Mouse (Mus musculus) neural tube, embryonic 14.5 days (tissue): ENCODE results near the gene Sdcbp2. TPM values are rescaled to one million over a fixed set of nuclear protein-coding genes. Genes with fewer than 3 reads are reported as not detected.

ENCODE experiments used
- ATAC-seq: fragments of 200-750 bp; cut with Nextera tagmentation; 2 replicates; pipeline ENCODE4 v1.8.0; 2017; ENCODE audit warnings: low read depth, mild to moderate bottlenecking, moderate TSS enrichment, moderate library complexity
- H3K27ac ChIP-seq: fragments of 300-500 bp; sonication (generic); 2 replicates; pipeline ENCODE4 v1.5.1; 2014; ENCODE audit warnings: low read depth, mild to moderate bottlenecking, control low read depth, low read length, moderate library complexity, mixed read lengths
- H3K27me3 ChIP-seq: fragments of 300-500 bp; sonication (generic); 2 replicates; pipeline ENCODE4 v1.6.1; 2014; ENCODE audit warnings: low read length; ENCODE audit not compliant: control insufficient read depth, insufficient read depth
- H3K36me3 ChIP-seq: fragments of 300-500 bp; sonication (generic); 2 replicates; pipeline ENCODE4 v1.6.1; 2014; ENCODE audit warnings: low read length, mixed read lengths; ENCODE audit not compliant: control insufficient read depth, insufficient read depth
- H3K4me1 ChIP-seq: fragments of 300-500 bp; sonication (generic); 2 replicates; pipeline ENCODE4 v1.6.1; 2014; ENCODE audit warnings: low read length; ENCODE audit not compliant: control insufficient read depth, insufficient read depth
- H3K4me2 ChIP-seq: fragments of 300-500 bp; sonication (generic); 2 replicates; pipeline ENCODE4 v1.6.1; 2014; ENCODE audit warnings: mild to moderate bottlenecking, low read depth, low read length, control low read depth
- H3K4me3 ChIP-seq: fragments of 300-500 bp; sonication (generic); 2 replicates; pipeline ENCODE4 v1.5.1; 2014; ENCODE audit warnings: low read depth, low read length, control low read depth, mixed read lengths
- H3K9ac ChIP-seq: fragments of 300-500 bp; sonication (generic); replicated peaks from 2 replicates; pipeline ENCODE4 v1.6.1; 2014; ENCODE audit warnings: low read depth, mild to moderate bottlenecking, control low read depth, low read length, mixed read lengths
- H3K9me3 ChIP-seq: fragments of 300-500 bp; sonication (generic); 2 replicates; pipeline ENCODE4 v1.6.1; 2016; ENCODE audit warnings: low read length; ENCODE audit not compliant: control insufficient read depth
- WGBS: fragments of 180-500 bp; shearing (Covaris S2); extraction: QIAGEN DNeasy Blood & Tissue Kit; methylation state at CpG from one replicate; pipeline ENCODE4 v1.1.7; 2014; 5-methylcytosine and 5-hydroxymethylcytosine counted together
- polyA plus RNA-seq: library from polyadenylated mRNA; unstranded; fragments of >200 nt; fragmentation: Nextera tagmentation; extraction: Ambion mirVana; gene quantifications from 2 replicates; pipeline ENCODE4 v1.2.1, GENCODE M21; 2014

Gene Sdcbp2
- polyA plus RNA-seq, 1 experiment from 2014 or later = 0.72 TPM

DNA sequence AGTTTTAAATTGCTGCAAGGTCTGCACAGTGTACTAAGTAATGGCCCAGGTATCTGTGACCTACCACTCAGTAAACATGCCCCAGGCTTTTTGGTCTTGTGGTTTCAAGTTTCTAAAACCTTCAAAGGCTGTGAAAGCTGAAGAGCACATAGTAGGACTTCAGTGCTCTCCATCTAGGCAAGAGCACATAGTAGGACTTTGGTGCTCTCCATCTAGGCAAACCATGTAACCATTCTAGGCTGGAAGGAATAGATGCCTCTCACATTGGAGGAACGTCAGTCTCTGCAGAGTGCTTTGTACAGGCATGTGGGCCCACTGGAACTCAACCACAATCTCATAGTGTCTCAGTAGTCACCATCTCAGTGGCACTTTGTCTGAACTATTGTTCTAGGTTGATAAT lies 8.4 kb upstream of the Sdcbp2 start:
- Histone ChIP-seq H3K27ac (no peak overlapping the region), H3K9ac (no peak overlapping the region), H3K4me2 (no peak overlapping the region), H3K9me3 (no peaks in the 10 kb centered on the region), H3K36me3 (peaks cover 33% of the 10 kb centered on the region), H3K4me1 (no peaks in the 10 kb centered on the region), H3K27me3 (no peaks in the 10 kb centered on the region), H3K4me3 (no peak overlapping the region)
- no peak for ATAC-seq
- WGBS = 89% methylated on average over 1 of the region's 1 CpGs

DNA sequence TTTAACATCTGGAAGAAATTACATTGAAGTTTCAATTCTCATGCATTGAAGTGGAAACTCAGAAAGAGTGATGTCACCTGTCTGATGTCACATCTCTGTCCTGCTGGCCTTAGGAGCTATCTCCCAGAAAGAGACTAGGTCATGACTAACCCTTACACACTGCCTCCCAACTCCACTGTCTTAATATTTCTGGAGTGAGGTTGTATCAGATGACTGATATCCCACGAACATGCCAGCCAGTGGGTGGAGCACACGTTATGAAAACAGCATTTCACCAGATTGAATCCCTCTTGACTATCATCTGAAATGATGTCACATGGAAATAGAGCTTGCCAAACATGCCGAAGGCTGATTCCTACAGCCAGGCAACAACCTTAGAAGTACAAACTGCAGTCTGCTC lies 7.4 kb upstream of the Sdcbp2 start:
- H3K9ac ChIP-seq = no peak overlapping the region
- H3K4me2 ChIP-seq = no peak overlapping the region
- H3K36me3 ChIP-seq = peaks cover 23% of the 10 kb centered on the region
- H3K9me3 ChIP-seq = no peaks in the 10 kb centered on the region
- H3K27me3 ChIP-seq = no peaks in the 10 kb centered on the region
- H3K4me1 ChIP-seq = no peaks in the 10 kb centered on the region
- no peak for ATAC-seq
- no peak overlapping the region for H3K27ac ChIP-seq
- no peak overlapping the region for H3K4me3 ChIP-seq
- WGBS = 79% methylated on average over 3 of the region's 3 CpGs

DNA sequence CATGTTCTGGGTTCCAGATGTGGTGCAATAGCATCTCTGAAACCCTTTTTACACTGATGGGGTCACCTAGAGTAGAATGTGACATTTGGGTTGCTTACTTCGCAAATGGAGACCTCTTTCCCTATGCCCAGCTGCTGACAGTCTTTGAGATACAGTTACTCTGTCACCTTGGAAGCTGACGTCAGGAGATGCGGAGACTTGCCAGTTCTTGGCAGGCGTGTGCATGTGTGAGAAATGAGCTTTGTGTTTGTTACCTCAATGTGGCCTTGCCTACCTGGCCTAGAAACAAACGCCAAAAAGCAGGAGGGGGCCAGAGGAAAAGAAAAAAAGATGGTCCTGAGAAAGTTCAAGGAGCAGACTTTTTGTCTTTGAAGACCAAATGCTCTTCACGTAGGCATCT lies 5.6 kb upstream of the Sdcbp2 start:
- Histone ChIP-seq H3K27me3 (no peaks in the 10 kb centered on the region), H3K36me3 (peaks cover 16% of the 10 kb centered on the region), H3K27ac (no peak overlapping the region), H3K9me3 (no peaks in the 10 kb centered on the region), H3K4me3 (no peak overlapping the region), H3K4me2 (no peak overlapping the region), H3K4me1 (no peaks in the 10 kb centered on the region), H3K9ac (no peak overlapping the region)
- no peak for ATAC-seq
- WGBS = 85% methylated on average over 6 of the region's 6 CpGs

DNA sequence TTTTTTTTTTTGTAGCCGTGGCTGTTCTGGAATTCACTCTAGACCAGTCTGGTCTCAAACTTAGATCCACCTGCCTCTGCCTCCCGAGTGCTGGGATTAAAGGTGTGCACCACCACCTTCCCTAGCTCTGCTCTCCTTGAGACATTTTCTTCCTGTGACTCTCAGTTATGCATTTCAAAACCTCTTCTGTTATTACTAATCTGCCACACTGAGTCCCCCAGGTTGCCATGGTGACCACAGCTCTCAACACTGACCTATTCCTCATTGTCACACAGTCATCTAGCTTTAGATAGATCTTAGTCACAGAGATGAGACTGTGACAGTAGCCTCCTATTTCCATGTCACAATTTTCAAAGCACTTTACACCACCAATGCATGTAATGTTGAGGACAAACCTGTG lies 3.0 kb upstream of the Sdcbp2 start:
- no peaks in the 10 kb centered on the region for H3K4me1 ChIP-seq
- no peak overlapping the region for H3K27ac ChIP-seq
- no peaks in the 10 kb centered on the region for H3K9me3 ChIP-seq
- no peak overlapping the region for H3K4me3 ChIP-seq
- 0 out of 2 replicates have a peak, but pooled peaks cover 3% of the 10 kb centered on the region for H3K36me3 ChIP-seq
- H3K27me3 ChIP-seq = no peaks in the 10 kb centered on the region
- no peak overlapping the region for H3K9ac ChIP-seq
- no peak overlapping the region for H3K4me2 ChIP-seq
- 78% methylated on average over 2 of the region's 2 CpGs for WGBS
- no peak for ATAC-seq

DNA sequence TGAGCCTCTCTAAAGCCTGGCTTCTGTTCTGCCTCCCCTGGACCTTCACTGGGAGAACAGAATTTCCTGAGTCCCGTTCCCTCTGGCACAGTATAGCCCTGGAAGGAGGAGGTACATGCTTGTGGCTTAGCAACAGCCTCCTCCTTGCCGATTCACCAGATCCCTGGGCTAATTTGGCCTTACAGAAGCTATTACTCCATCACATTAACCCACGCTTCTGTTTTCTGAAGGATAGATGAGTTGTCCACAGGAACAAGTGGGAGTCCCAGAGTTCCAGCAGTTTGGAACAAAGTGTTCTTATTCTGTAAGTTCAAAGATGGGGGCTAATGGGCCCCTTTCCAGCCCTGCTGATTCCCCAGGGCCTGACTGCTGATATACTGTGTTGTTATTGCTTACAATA lies 1.2 kb downstream of the Sdcbp2 start:
- no peak for ATAC-seq

DNA sequence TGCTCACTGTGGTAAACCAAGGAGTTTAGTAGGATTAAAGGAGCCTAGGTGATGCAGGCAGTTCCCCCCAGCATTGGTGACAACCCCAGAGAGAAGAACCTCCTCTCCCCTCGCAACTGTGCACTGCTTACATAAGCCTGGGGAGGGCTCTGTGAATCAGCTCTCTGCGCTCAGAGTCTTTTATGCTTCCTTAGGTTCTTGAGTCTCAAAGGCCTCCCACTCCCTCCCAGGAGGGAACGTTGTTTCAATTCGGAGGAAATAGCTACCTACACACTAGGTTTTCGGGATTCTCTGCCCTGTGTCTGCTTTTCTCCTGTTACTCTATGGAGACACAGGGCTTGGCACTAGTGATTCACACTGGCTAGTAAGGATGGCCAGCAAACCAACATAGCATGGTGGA lies 2.2 kb downstream of the Sdcbp2 start:
- no peak overlapping the region for H3K9ac ChIP-seq
- no peaks in the 10 kb centered on the region for H3K36me3 ChIP-seq
- peaks cover 10% of the 10 kb centered on the region; the same call in 1 of the 2 replicates for H3K4me1 ChIP-seq
- no peak overlapping the region for H3K4me2 ChIP-seq
- no peak overlapping the region for H3K4me3 ChIP-seq
- H3K27me3 ChIP-seq = no peaks in the 10 kb centered on the region
- WGBS = 60% methylated on average over 5 of the region's 5 CpGs
- H3K27ac ChIP-seq = no peak overlapping the region
- ATAC-seq = no peak
- no peaks in the 10 kb centered on the region for H3K9me3 ChIP-seq

More for the DNA sequence above, 1.2 kb downstream of the Sdcbp2 start:
- WGBS = 50% methylated on average over 3 of the region's 3 CpGs
- Histone ChIP-seq H3K4me2 (no peak overlapping the region), H3K4me1 (peaks cover 10% of the 10 kb centered on the region; the same call in 1 of the 2 replicates), H3K27me3 (no peaks in the 10 kb centered on the region), H3K9me3 (no peaks in the 10 kb centered on the region), H3K36me3 (no peaks in the 10 kb centered on the region), H3K27ac (no peak overlapping the region), H3K9ac (no peak overlapping the region), H3K4me3 (no peak overlapping the region)

DNA sequence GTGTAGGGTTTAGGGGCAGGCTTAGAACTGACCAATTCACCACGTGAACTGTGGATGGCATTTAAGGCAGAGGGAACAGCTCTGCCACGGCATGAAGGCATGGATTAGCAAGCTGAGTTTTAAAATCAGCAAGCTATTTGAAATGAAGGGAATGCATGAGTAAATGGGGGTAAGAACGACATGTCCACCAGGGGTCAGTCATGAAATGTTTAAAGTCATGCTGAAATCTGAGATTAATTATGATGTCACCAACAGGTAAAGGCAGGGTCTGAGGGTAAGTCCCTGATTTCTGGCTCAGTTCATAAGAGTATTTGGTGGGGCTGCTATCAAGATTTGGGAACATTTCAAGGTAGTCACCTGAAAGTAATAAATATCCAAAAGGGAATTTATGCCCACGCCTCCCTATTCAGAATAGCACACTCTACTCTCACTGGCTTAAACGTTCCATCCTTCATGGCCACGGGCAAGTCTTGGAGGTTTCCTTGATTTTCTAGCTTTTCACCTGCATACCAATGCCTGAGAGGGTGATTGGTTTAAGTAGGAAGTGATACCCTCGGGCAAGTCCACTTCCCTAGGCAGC lies 2.8 kb downstream of the Sdcbp2 start:
- Histone ChIP-seq H3K27ac (peak overlapping the region; percentile 92), H3K36me3 (no peaks in the 10 kb centered on the region), H3K9me3 (no peaks in the 10 kb centered on the region), H3K4me2 (peak overlapping the region; percentile 91), H3K9ac (peak overlapping the region; percentile 54), H3K27me3 (no peaks in the 10 kb centered on the region), H3K4me3 (peak overlapping the region; percentile 47), H3K4me1 (peaks cover 10% of the 10 kb centered on the region; the same call in 1 of the 2 replicates)
- peak; percentile 3; the same call in 1 of the 2 replicates for ATAC-seq
- 21% methylated on average over 7 of the region's 7 CpGs for WGBS

DNA sequence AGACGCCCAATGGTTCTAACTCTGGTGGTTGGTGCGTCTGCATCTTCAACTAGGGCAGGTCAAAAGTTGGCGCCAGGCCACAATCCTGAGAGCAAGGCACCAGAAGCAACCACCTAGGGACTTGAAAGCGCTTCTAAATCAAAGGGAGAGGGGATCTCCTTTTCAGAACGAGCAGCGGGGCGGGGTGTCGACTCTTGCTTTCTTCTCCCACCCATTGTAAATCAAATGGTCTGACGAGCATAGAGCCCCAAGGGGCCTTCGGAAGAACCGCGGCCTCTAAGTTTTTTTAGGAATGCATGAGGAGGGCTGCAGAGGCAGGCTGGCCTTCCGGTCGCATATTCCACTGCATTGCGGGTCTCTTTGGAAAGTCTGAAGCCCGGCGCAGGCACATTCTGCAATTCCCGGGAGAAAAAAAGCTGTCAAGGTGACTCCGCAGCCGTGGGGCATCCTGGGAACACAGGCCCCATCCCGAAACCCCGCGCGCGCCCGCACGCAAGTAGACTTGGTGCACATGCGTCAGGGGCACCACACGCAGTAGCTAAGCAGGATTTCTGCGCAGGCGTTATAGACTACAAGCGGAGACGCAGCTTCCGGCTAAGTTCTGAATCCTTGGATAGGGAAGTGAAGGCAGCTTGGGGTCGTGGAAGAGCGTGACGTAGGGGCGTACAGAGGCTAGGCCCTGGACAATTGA lies 3.4 kb downstream of the Sdcbp2 start:
- Histone ChIP-seq H3K9me3 (no peaks in the 10 kb centered on the region), H3K36me3 (no peaks in the 10 kb centered on the region), H3K9ac (peak overlapping the region; percentile 54), H3K4me2 (peak overlapping the region; percentile 91), H3K27ac (peak overlapping the region; percentile 92), H3K27me3 (no peaks in the 10 kb centered on the region), H3K4me1 (peaks cover 10% of the 10 kb centered on the region; the same call in 1 of the 2 replicates), H3K4me3 (peak overlapping the region; percentile 47)
- ATAC-seq = peak; percentile 97
- under 1% methylated on average over 38 of the region's 38 CpGs for WGBS

DNA sequence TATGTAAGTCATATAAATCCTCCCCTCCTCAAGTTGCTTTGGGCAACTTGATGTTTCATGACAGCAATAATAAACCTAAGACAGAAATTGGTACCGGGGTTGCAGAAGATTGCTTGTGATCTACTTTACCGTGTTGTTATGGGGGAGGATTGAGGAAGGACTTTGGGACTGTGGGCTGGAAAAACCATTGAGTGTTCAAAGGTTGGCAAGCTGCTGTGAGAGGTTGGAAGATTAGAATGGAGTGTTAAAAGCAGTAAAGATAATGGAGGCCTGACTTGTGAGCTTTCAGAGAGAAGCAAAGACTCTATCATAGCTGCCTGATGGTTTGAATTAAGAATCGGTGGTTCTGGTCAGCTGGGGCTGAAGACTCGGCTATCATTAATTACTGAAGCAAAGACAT lies 6.8 kb downstream of the Sdcbp2 start:
- no peak for ATAC-seq
- Histone ChIP-seq H3K4me3 (no peak overlapping the region), H3K9ac (no peak overlapping the region), H3K9me3 (no peaks in the 10 kb centered on the region), H3K4me2 (no peak overlapping the region), H3K4me1 (peaks cover 10% of the 10 kb centered on the region; the same call in 1 of the 2 replicates), H3K27ac (no peak overlapping the region), H3K27me3 (no peaks in the 10 kb centered on the region), H3K36me3 (no peaks in the 10 kb centered on the region)
- 90% methylated on average over 4 of the region's 4 CpGs for WGBS
